Mouse (Mus musculus): ENCODE data around the gene Eva1c. TPM values are rescaled to one million over a fixed set of nuclear protein-coding genes. Genes with fewer than 3 reads are reported as not detected.
A peak's percentile ranks its signal among the peaks of the same experiment; 100 is the strongest.

Gene Eva1c
- polyA plus RNA-seq, 1 experiment from 2014 or later, result 2.8 TPM

GRCm38 (mm10) chr16:90901364-90901763, 74.8 kb downstream of the Eva1c start:
- no peak for ATAC-seq (ENCODE audit: low FRiP score, low read depth)
- Histone ChIP-seq H3K4me3 (no peak overlapping the region), H3K27me3 (no peaks in the 10 kb centered on the region), H3K9ac (no peak overlapping the region), H3K9me3 (no peaks in the 10 kb centered on the region), H3K4me2 (no peak overlapping the region), H3K4me1 (replicated peaks) (no peaks in the 10 kb centered on the region), H3K36me3 (no peaks in the 10 kb centered on the region), H3K27ac (replicated peaks) (no peak overlapping the region)
- 79% methylated on average over 2 of the region's 4 CpGs for WGBS

DNA sequence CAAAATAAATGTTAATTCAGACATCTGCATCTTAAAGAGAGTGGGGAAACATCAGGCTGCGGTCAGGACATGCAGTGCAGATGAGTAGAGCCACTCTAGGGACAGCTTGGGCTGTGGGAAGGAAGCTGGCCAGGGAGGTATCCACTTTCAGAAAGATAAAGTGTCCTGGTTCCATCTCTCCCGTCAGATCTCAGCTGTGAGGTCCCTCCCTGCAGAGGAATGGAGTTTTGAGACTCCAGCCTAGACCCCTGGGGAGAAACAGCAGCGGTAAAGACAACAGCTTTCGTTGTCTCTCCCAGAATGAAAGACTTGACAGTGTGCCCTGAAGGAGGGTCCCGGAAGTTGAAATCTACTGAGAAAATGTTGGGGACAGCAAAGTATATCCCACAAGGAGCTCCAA, 76.8 kb downstream of the Eva1c start:
- H3K9me3 ChIP-seq, result no peaks in the 10 kb centered on the region
- 23% methylated on average over 5 of the region's 5 CpGs for WGBS
- H3K27me3 ChIP-seq, result no peaks in the 10 kb centered on the region
- no peaks in the 10 kb centered on the region for H3K4me1 ChIP-seq (replicated peaks)
- no peak overlapping the region for H3K27ac ChIP-seq (replicated peaks)
- H3K4me3 ChIP-seq, result no peak overlapping the region
- no peak overlapping the region for H3K9ac ChIP-seq
- ATAC-seq (ENCODE audit: low FRiP score, low read depth), result no peak
- H3K4me2 ChIP-seq, result no peak overlapping the region
- H3K36me3 ChIP-seq, result no peaks in the 10 kb centered on the region

GRCm38 (mm10) chr16:90907250-90907649, 80.7 kb downstream of the Eva1c start:
- Histone ChIP-seq H3K9me3 (no peaks in the 10 kb centered on the region), H3K4me2 (no peak overlapping the region), H3K4me1 (replicated peaks) (no peaks in the 10 kb centered on the region), H3K9ac (no peak overlapping the region), H3K4me3 (no peak overlapping the region), H3K27ac (replicated peaks) (no peak overlapping the region), H3K36me3 (no peaks in the 10 kb centered on the region), H3K27me3 (no peaks in the 10 kb centered on the region)
- WGBS, result 69% methylated on average over 7 of the region's 7 CpGs
- ATAC-seq (ENCODE audit: low FRiP score, low read depth), result no peak

DNA sequence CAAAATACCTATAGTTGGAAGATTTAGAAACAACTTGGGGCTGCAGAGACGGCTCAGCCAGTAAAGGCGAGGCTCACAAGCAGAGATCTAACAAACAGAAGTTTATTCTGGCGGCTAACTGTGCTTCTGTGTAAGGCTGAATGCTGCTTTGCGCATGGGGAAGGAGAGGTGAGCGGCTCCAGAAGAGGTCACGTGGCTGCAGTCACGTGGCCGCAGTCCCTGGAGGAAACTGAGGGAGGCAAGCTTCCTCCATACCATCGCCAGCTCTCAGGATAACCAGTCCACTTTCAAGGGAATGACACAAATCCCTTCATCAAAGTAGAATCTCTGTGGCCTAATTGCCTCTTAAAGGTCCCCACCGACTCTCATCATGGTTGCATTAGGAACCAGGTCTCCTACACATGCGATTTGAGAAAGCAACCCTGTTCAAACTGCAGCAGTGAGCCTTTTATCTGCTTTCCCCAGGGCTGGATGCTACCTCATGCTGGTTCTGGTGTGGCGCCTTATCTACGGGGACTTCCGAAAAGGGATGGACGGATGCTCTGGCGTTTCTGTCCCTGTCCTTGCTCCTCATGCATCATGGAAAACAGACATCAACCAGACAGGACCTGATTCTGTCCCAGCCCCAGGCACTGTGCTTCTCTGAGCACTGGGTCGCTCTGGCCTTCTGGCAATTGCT, 84.5 kb downstream of the Eva1c start:
- no peak overlapping the region for H3K4me2 ChIP-seq
- H3K36me3 ChIP-seq, result no peaks in the 10 kb centered on the region
- no peaks in the 10 kb centered on the region for H3K4me1 ChIP-seq (replicated peaks)
- no peaks in the 10 kb centered on the region for H3K27me3 ChIP-seq
- no peak for ATAC-seq (ENCODE audit: low FRiP score, low read depth)
- no peak overlapping the region for H3K9ac ChIP-seq
- no peak overlapping the region for H3K27ac ChIP-seq (replicated peaks)
- WGBS, result 80% methylated on average over 17 of the region's 17 CpGs
- H3K9me3 ChIP-seq, result no peaks in the 10 kb centered on the region
- no peak overlapping the region for H3K4me3 ChIP-seq

DNA sequence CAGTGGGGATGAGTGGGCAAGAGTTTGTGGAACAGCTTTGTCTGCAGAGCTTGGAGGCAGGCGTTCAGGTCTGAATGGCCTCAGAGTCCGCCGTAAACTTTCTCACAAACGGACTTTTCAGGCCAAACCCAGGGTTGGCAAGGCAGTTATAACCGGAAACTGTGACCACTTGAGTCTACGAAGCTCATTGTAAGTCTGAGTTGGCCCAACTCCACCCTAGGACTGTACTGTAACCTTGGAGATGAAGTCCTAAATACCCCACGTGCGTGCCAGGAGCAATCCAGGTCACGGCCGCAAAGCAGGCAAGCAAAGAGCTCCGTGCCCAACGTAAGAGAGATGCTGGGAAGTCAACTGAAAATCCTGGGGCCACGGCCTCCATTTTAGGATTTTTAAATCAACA, 85.2 kb downstream of the Eva1c start:
- Histone ChIP-seq H3K36me3 (no peaks in the 10 kb centered on the region), H3K27ac (replicated peaks) (no peak overlapping the region), H3K4me1 (replicated peaks) (no peaks in the 10 kb centered on the region), H3K4me3 (no peak overlapping the region), H3K9me3 (no peaks in the 10 kb centered on the region), H3K4me2 (no peak overlapping the region), H3K9ac (no peak overlapping the region), H3K27me3 (no peaks in the 10 kb centered on the region)
- 78% methylated on average over 13 of the region's 13 CpGs for WGBS
- no peak for ATAC-seq (ENCODE audit: low FRiP score, low read depth)

- no peaks in the 10 kb centered on the region for H3K4me1 ChIP-seq (replicated peaks)
- H3K9ac ChIP-seq, result no peak overlapping the region
- WGBS, result 49% methylated on average over 12 of the region's 12 CpGs
- H3K4me2 ChIP-seq, result 0 out of 2 replicates have a peak overlapping the region, but pooled peaks have one; percentile 11
- no peak overlapping the region for H3K27ac ChIP-seq (replicated peaks)
- H3K4me3 ChIP-seq, result no peak overlapping the region
- H3K9me3 ChIP-seq, result no peaks in the 10 kb centered on the region
- no peaks in the 10 kb centered on the region for H3K36me3 ChIP-seq
- no peaks in the 10 kb centered on the region for H3K27me3 ChIP-seq
- no peak for ATAC-seq (ENCODE audit: low FRiP score, low read depth)
These were observed 89.5 kb downstream of the Eva1c start for GRCm38 (mm10) chr16:90916040-90916481.

GRCm38 (mm10) chr16:90917156-90917555, 90.6 kb downstream of the Eva1c start:
- H3K9ac ChIP-seq, result no peak overlapping the region
- no peaks in the 10 kb centered on the region for H3K9me3 ChIP-seq
- no peak overlapping the region for H3K27ac ChIP-seq (replicated peaks)
- 78% methylated on average over 8 of the region's 8 CpGs for WGBS
- no peak for ATAC-seq (ENCODE audit: low FRiP score, low read depth)
- H3K4me2 ChIP-seq, result no peak overlapping the region
- H3K27me3 ChIP-seq, result no peaks in the 10 kb centered on the region
- H3K4me3 ChIP-seq, result no peak overlapping the region
- H3K36me3 ChIP-seq, result no peaks in the 10 kb centered on the region
- H3K4me1 ChIP-seq (replicated peaks), result no peaks in the 10 kb centered on the region

DNA sequence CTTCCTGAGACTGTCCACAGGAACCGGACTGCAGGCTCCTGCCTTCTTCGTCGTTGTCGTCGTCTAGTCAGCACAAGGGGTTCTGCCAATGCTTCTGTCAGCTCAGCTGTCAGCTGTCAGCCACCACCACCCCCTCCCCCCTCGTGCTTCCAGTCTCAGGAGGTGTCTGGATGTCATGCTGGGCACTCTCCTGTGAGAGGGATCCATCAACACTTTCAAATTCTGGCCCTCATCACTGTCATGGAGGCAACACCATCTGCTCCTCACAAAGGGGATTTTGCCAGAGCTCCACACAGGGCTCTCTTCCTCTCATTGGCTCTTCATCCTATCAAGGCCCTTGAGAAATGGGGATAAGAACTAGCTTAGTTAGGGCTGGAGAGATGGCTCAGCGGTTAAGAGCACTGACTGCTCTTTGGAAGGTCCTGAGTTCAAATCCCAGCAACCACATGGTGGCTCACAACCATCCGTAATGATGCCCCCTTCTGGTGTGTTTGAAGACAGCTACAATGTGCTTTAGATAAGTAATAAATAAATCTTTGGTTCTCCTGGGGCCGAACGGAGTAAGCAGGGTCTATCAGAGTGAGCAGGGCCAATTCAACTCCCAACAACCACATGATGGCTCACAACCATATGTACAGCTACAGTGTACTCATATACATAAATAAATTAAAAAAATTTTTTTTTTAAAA, 95.1 kb downstream of the Eva1c start:
- Histone ChIP-seq H3K9ac (no peak overlapping the region), H3K4me2 (no peak overlapping the region), H3K4me1 (replicated peaks) (no peaks in the 10 kb centered on the region), H3K4me3 (no peak overlapping the region), H3K36me3 (peaks cover 5% of the 10 kb centered on the region; the same call in 1 of the 2 replicates), H3K27me3 (no peaks in the 10 kb centered on the region), H3K9me3 (no peaks in the 10 kb centered on the region), H3K27ac (replicated peaks) (no peak overlapping the region)
- 51% methylated on average over 10 of the region's 10 CpGs for WGBS
- ATAC-seq (ENCODE audit: low FRiP score, low read depth), result peak; percentile 40; the same call in 1 of the 2 replicates

GRCm38 (mm10) chr16:90924606-90925370, 98.3 kb downstream of the Eva1c start:
- Histone ChIP-seq H3K36me3 (peaks cover 11% of the 10 kb centered on the region), H3K4me3 (no peak overlapping the region), H3K9ac (no peak overlapping the region), H3K27ac (replicated peaks) (no peak overlapping the region), H3K4me2 (no peak overlapping the region), H3K27me3 (no peaks in the 10 kb centered on the region), H3K9me3 (no peaks in the 10 kb centered on the region), H3K4me1 (replicated peaks) (no peaks in the 10 kb centered on the region)
- WGBS, result 95% methylated on average over 13 of the region's 13 CpGs
- no peak for ATAC-seq (ENCODE audit: low FRiP score, low read depth)

GRCm38 (mm10) chr16:90925461-90925860, 98.9 kb downstream of the Eva1c start:
- Histone ChIP-seq H3K9ac (no peak overlapping the region), H3K27ac (replicated peaks) (no peak overlapping the region), H3K4me3 (no peak overlapping the region), H3K4me2 (no peak overlapping the region), H3K9me3 (no peaks in the 10 kb centered on the region), H3K27me3 (no peaks in the 10 kb centered on the region), H3K36me3 (peaks cover 11% of the 10 kb centered on the region), H3K4me1 (replicated peaks) (no peaks in the 10 kb centered on the region)
- 0 out of 2 replicates have a peak, but pooled peaks have one; percentile 54 for ATAC-seq (ENCODE audit: low FRiP score, low read depth)
- 30% methylated on average over 5 of the region's 5 CpGs for WGBS

- Histone ChIP-seq H3K36me3 (peaks cover 11% of the 10 kb centered on the region), H3K27ac (replicated peaks) (no peak overlapping the region)
These were observed 100.9 kb downstream of the Eva1c start for GRCm38 (mm10) chr16:90927446-90927845.

More at GRCm38 (mm10) chr16:90927446-90927845, 100.9 kb downstream of the Eva1c start:
- 89% methylated on average over 4 of the region's 4 CpGs for WGBS
- H3K4me1 ChIP-seq (replicated peaks), result no peaks in the 10 kb centered on the region
- no peaks in the 10 kb centered on the region for H3K9me3 ChIP-seq
- H3K4me3 ChIP-seq, result no peak overlapping the region
- no peak overlapping the region for H3K9ac ChIP-seq
- no peaks in the 10 kb centered on the region for H3K27me3 ChIP-seq
- H3K4me2 ChIP-seq, result no peak overlapping the region
- ATAC-seq (ENCODE audit: low FRiP score, low read depth), result no peak
